Mouse (Mus musculus) c-Kit-negative CD71-positive TER-119-positive erythroid progenitor cells, embryonic 14.5 days (primary cell): ENCODE data around the gene BC028528.
"Not testable (repeated sequence)": the region's sequence is repeated elsewhere in the genome, so short reads cannot be mapped to it uniquely, and the experiment has no call there.

Experiments used
- DNase-seq: peaks from one replicate; pipeline ENCODE4 v3.0.0-alpha.2; 2013; ENCODE audit warnings: low read depth, low spot score

BC028528 gene

GRCm38 (mm10) chr3:95891211-95892065, at the start of gene BC028528:
BC028528 (minus strand) TSS chr3:95892005.
- DNase-seq, result no peak

GRCm38 (mm10) chr3:95938835-95939234, 47.0 kb upstream of the BC028528 start:
- DNase-seq, result no peak

DNA sequence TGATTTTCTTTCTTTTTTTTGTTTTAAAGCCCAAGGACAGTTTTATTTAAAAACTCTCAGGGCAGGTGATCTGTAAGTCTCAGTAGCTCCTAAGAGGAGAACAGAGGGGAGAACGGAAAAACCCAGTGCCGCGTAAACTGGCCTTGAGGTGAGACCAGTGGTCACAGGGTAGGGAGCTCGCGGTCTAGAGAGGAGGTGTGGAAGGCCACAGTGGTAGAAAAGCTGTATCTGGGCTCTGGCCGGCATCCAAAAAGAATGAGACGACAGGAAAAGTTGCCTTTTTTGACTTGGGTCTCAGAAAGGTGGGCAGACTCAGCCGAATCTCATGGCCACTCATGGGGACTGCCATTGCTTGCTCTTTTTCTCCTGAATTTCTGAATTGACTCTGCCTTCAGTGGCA, 46.4 kb upstream of the BC028528 start:
- no peak for DNase-seq

- DNase-seq, result no peak
These were observed 42.6 kb upstream of the BC028528 start for GRCm38 (mm10) chr3:95934448-95934847.

DNA sequence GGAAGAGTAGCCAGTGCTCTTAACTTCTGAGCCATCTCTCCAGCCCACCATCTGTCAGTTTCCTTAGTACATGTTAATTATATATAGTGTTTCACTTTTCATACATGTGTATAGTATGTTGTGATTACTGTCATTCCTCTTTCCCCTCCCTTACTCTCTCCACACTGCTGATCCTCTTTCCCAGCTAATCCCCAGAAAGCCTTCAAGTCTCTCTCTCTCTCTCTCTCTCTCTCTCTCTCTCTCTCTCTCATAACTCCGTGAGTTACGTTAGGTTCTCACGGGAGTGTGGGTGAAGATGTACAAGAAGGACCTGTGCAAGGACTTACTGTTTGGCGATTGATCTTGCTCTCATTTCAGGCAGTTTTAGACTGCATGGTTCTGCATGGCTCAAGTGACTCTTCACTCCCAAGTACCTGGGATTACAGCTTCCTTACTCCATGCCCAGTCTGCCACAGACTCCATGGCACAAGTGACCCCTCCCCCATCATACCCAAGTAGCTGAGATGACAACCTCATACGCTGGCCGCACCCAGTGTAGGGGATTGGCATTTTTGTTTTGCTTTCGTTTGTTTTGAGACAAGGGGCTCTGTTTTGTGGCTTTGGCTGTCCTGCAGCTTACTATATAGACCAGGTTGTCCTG, 41.4 kb upstream of the BC028528 start:
- no peak for DNase-seq

DNA sequence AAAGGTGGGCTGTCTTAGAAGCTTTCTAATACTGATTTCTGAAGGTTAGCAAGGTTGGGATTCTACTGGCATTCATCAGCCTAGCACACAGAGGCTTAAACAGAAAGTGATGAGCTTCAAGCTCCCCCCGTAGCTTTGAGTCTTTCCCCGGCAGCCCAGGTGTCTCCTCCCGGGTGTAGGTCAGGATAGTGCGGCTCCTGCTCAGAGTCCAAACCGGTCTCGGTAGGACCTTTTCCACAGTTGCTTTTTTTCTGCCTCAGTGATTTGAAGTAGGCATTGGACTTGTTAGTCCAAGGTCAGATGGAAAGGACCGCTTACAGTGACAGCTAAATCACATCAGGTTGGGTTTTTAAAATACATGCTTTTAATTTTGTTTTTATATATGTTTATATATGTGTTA, 40.8 kb upstream of the BC028528 start:
- no peak for DNase-seq

- DNase-seq, result no peak
These were observed 40.4 kb upstream of the BC028528 start for GRCm38 (mm10) chr3:95932157-95932556.

GRCm38 (mm10) chr3:95931471-95931870, 39.7 kb upstream of the BC028528 start:
- no peak for DNase-seq

DNA sequence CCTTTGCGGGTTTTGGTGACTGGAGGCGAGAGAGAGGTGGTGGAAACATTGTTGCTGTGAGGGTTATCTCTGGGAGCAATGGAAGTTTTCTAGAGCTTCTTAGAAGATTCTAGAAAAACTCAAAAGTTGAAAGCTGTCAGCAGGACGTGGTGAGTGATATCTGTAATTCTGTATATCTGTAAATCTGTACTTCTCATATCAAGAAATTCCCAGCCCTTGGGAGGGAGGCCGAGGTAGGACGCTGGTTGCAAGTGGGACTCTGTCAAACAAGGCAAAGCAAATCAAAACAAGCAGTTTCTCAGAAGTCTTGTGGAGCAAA, 38.6 kb upstream of the BC028528 start:
- DNase-seq, result no peak

GRCm38 (mm10) chr3:95929581-95930470, 38.0 kb upstream of the BC028528 start:
- DNase-seq, result peak; percentile 53

GRCm38 (mm10) chr3:95928658-95929503, 37.1 kb upstream of the BC028528 start, which contains the start of gene Anp32e:
Anp32e (plus strand) TSS chr3:95929246.
- peak; percentile 98 for DNase-seq

DNA sequence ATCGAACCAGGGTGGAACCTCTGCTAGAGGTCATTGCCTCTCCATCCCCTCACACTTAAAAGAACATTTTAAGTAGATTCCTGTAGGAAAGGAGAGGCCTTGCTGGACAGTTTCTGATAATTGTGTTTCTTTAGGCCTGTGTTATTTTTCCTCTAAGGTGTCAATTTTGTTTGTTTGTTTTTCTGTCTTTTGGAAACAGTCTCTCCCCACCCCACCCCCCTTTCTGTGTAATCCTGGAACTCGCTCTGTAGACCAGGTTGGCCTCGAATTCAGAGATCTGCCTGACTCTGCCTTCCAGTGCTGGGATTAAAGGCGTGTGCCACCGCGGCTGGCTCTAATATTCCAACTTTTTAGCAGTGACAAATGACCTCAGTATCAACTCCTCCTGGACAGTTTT, 36.5 kb upstream of the BC028528 start:
- no peak for DNase-seq

DNA sequence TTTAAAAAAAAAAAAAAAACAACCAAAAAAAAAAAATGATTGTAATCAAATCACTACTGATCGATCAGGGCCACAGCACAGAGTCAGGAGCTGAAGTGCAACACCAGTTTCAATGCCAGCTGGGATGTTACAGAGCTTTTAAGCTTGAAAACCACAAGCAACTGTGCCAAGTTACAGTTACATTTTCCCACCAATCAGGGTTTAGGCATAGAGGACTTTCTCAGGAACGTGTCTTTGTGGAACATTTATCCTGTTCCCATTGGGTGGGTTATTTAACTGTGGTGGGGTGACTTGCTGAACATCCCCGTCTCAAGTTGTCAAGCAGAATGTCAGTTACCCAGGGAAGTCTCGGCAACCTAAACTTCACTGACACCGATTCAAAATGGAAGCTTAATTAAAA, 33.3 kb upstream of the BC028528 start:
- DNase-seq, result no peak

- DNase-seq, result no peak
These were observed 32.4 kb upstream of the BC028528 start for GRCm38 (mm10) chr3:95924185-95924584.

- not testable (repeated sequence) for DNase-seq
These were observed 31.6 kb upstream of the BC028528 start for GRCm38 (mm10) chr3:95923429-95923828.

GRCm38 (mm10) chr3:95920532-95920931, 28.7 kb upstream of the BC028528 start:
- DNase-seq, result not testable (repeated sequence)

GRCm38 (mm10) chr3:95916760-95917159, 25.0 kb upstream of the BC028528 start:
- no peak for DNase-seq

DNA sequence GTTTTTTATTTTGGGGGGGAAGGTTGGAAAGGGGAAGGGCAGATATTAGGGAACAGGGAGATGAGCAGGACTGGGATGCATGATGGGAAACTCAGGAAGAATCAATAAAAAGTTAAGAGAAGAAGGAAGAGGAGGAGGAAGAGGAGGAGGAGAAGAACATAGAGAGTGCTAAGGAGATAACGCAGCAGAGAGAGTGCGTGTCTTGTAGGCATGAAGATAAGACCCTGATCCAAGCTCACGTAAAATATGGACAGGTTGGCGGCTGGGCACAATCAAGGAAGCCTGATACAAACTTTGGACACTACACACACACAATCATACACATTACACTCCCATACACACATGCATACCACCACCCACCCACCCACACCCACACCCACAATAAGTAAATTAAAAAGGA, 22.9 kb upstream of the BC028528 start:
- no peak for DNase-seq

GRCm38 (mm10) chr3:95907613-95908012, 15.8 kb upstream of the BC028528 start:
- DNase-seq, result no peak

- no peak for DNase-seq
These were observed 15.1 kb upstream of the BC028528 start for GRCm38 (mm10) chr3:95906860-95907259.

DNA sequence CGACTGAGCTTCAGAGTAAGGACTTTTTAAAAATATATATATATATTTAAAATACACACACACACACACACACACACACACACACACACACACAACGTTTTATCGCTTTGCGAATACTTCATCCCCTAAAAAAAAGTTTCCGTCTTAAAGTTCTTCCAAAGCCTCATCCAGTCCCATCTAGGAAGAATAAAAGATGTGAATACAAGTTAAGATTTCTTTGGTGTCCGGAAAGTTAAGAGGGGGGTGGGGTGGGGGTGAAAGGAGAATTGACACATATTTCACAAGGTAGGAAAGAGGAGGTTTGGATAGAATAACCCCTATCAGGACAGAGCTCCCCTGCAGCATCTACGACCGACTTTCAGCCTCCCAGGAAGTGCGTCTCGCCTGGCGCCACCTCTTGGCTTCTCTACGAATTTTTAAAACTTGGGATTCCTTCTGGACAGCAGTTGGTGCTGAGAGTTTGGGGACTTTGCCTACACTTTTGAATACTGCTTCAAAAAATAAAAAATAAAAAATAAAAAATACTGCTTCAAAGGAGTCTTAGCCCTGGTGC, 14.2 kb upstream of the BC028528 start:
- DNase-seq, result no peak
